Mouse (Mus musculus): ENCODE results near the gene Nfe2. TPM values are rescaled to one million over a fixed set of nuclear protein-coding genes. Genes with fewer than 3 reads are reported as not detected.
A peak's percentile ranks its signal among the peaks of the same experiment; 100 is the strongest.

Nfe2 gene
- polyA plus RNA-seq (2016; fragmentation: Nextera tagmentation; extraction: Ambion mirVana): 7.3 and 8.5 TPM in 2 replicates

DNA sequence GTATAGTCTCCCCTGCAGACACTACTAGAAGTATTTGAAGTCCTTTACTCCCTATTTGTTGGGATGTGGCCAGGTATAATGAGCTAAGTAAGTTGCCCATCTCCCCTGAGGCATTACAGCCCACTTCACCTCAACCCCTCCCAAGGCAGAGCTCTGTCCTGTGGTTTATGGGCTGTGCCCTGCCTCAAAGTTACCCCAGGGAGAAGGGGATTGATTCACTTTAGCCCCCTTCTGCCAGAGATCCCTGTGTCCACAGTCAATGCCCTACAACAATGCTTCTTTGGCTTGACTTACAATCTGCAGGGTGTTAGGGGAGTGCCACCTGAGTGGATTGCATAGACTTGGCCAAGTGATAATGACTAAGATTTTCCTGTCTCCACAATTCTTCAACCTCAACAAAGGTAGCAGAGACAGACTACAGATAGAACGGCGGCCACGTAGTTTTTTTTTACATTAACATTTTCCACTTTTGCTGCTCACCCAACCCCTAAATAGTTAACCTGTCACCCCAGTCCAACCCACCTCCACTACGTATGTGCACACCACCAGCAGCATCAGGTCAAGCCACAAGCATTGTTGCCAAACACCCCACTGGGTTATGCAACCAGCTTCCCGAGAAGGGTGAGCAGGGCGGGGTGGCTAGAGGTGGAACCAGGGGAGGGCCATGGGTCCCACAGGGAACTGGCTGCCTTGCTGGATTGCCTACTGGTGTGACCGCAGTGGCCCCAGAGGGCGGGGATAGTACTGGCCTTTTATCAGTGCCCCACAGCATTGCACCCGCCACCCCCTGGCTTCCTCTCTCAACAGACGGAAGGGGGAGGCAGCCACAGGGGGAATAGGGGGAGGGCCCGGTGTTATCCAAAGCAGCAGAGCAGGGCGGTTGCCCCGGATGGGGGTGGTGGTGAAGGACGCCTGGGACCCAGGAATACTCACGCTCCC lies at the start of gene Nfe2:
Nfe2 (minus strand) TSS at position 614 of the 939 bp plus-strand sequence.
- DNase-seq (ENCODE audit: low spot score): no peak
- WGBS: 12% methylated on average over 15 of the region's 15 CpGs
- Histone ChIP-seq H3K4me1 (replicated peaks) (peaks cover 21% of the 10 kb centered on the region), H3K4me3 (peak within 1 kb of the TSS; percentile 38), H3K36me3 (no peaks in the 10 kb centered on the region), H3K9me3 (no peaks in the 10 kb centered on the region), H3K27ac (peak within 1 kb of the TSS; percentile 62), H3K27me3 (ENCODE audit: insufficient read depth, poor library complexity, severe bottlenecking) (peaks cover 38% of the 10 kb centered on the region)

DNA sequence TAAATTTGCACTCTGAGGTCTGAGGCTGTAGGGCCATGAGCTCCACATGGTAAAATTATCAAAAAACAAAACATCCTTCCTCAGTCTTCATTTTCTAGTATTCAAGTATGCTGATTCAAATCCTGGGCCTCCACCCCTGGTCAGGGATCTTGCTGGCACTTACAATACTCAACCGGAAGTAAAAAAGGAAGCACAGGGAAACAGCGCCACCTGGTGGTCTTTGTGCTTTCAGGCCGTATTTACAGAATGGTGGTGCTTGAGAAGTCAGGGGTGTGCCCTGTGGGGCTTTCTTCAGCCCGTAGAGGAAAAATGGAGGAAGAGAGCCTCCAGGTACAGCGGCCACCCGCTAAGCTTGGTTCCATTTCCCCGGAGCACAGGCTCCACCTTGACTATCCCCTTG lies 48.9 kb upstream of the Nfe2 start:
- no peaks in the 10 kb centered on the region for H3K36me3 ChIP-seq
- peaks cover 61% of the 10 kb centered on the region for H3K4me1 ChIP-seq (replicated peaks)
- H3K4me3 ChIP-seq: no peak overlapping the region
- WGBS: 1% methylated on average over 7 of the region's 7 CpGs
- H3K27ac ChIP-seq: peak overlapping the region; percentile 97
- DNase-seq (ENCODE audit: low spot score): peak; percentile 93
- peaks cover 30% of the 10 kb centered on the region for H3K27me3 ChIP-seq (ENCODE audit: insufficient read depth, poor library complexity, severe bottlenecking)
- no peaks in the 10 kb centered on the region for H3K9me3 ChIP-seq

DNA sequence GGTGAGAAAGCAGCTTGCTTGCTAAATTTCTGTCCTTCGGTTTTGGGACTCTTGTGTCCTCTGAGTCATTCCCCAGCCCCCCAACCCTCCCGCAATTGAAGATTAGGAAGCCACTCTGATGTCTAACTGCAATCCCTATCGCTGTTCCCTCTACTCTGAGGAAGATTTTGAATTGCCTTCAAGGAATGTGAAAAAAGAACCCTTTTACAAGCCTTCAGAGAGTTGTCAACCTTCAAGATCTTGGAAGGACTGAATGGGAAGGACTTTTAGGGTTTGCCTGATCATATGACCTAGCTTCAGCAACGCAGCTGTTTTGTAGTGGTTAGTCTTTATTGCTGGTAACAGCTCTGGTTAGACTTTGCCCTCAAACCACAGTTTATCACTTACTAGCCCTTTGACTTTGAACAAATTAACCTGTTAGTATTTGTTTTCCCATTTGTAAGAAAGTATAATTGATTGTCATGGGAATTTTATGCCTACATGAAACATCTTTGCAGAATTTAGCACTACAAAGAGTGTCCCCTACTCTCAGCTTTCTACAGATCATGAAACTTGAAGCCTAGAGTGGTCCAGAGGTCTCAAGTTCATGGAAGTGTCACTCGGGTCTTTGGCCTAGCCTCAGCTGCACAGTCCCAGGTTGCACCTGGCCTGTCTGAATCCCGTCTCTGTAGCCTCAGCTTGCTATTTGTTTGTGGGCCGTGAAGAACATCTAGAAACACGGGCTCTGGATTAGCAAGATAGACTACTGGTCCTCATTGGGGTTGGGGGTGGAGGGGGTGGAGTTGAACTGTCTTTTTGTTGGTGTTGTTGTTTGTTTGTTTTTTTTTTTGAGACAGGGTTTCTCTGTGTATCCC lies 47.8 kb upstream of the Nfe2 start:
- 36% methylated on average over 8 of the region's 8 CpGs for WGBS
- DNase-seq (ENCODE audit: low spot score): no peak
- Histone ChIP-seq H3K36me3 (no peaks in the 10 kb centered on the region), H3K9me3 (no peaks in the 10 kb centered on the region), H3K27ac (peak overlapping the region; percentile 97), H3K4me3 (peak overlapping the region; percentile 57), H3K27me3 (ENCODE audit: insufficient read depth, poor library complexity, severe bottlenecking) (peaks cover 30% of the 10 kb centered on the region), H3K4me1 (replicated peaks) (peaks cover 72% of the 10 kb centered on the region)

DNA sequence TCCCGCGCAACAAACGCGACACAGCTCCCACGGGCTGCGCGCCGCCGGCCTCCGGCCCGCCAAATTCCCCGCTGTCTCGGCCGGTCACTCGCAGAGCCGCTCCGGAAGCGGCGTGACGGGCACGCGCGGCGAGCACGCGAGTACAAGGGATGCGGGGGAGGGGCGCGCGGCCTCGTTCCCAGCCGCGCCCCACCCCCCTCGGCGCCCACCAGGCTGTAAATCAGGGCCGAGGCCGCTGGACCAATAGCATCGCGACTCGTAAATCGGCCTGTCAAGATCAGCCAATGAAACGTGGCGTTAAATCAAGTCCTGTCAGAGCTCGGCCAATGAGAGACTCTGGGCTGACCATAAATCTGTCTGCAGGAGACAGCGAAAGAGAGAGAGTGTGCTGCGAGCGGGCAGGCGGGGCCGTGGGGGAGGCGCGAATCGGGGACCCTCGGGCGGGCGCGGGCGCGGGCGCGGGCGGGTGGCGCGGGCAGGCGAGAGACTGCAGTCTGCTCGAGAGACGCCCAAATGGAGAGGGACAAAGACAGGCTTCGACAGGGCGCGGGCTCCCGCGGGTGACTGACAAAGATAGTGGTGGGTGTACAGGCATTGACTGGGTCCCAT lies 47.0 kb upstream of the Nfe2 start:
- Histone ChIP-seq H3K4me1 (replicated peaks) (peaks cover 81% of the 10 kb centered on the region), H3K27ac (peak overlapping the region; percentile 97), H3K9me3 (no peaks in the 10 kb centered on the region), H3K4me3 (peak overlapping the region; percentile 57), H3K27me3 (ENCODE audit: insufficient read depth, poor library complexity, severe bottlenecking) (peaks cover 28% of the 10 kb centered on the region), H3K36me3 (no peaks in the 10 kb centered on the region)
- peak; percentile 99 for DNase-seq (ENCODE audit: low spot score)
- under 1% methylated on average over 71 of the region's 71 CpGs for WGBS

DNA sequence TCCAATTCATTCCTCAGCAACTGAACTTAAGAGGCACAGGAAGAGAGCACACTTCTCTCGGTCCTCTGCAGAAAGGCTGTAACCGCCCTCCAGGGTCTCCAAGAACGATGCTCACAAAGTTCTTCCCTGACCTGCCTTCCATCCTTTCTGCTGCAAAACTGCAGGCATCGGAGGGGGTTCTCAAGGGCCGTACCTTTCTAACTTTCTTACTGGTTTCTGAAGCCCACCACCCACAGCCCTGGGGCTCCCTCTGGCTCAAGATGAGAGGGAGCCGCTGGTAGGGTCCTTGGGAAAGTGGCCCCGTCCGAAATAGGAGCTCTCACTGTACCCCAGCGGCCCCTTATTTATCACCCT lies 46.4 kb upstream of the Nfe2 start:
- H3K4me3 ChIP-seq: peak overlapping the region; percentile 57
- peaks cover 22% of the 10 kb centered on the region for H3K27me3 ChIP-seq (ENCODE audit: insufficient read depth, poor library complexity, severe bottlenecking)
- H3K36me3 ChIP-seq: no peaks in the 10 kb centered on the region
- no peak for DNase-seq (ENCODE audit: low spot score)
- no peaks in the 10 kb centered on the region for H3K9me3 ChIP-seq
- WGBS: under 1% methylated on average over 9 of the region's 9 CpGs
- peaks cover 87% of the 10 kb centered on the region for H3K4me1 ChIP-seq (replicated peaks)
- H3K27ac ChIP-seq: peak overlapping the region; percentile 97

DNA sequence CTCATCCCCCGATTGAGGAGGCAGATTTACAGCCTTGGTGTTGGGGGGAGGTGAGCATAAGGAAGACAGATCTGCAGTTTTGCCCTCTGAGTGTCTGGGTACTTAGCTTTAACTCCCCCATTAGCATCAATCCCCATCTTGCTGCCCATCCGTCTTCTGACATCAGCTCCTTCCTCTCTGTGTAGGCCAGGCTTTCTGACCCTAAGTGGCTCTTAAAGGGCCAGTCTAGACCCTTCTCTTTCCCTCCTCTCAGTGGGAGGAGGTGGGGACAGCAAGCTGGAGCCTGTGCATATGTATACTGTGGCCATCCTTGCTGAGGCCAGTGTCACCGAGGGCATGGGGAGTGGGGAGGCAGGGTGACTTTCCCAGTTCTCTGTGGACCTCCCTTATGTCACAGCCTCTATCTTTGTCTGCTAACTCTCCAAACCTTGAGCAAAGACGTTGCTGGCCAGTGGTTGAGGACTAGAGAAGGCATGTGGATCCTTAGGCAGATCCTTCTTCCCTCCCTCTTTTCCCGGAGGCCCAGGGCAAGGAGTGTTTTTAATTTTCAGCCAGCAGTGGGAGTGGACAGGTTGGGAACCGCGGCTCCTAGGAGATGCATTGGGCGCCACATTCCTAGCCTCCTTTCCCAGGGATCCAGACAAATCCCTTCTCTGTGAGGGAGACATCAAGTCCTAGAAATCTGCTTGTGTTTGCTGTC lies 45.9 kb upstream of the Nfe2 start:
- peak; percentile 46 for DNase-seq (ENCODE audit: low spot score)

DNA sequence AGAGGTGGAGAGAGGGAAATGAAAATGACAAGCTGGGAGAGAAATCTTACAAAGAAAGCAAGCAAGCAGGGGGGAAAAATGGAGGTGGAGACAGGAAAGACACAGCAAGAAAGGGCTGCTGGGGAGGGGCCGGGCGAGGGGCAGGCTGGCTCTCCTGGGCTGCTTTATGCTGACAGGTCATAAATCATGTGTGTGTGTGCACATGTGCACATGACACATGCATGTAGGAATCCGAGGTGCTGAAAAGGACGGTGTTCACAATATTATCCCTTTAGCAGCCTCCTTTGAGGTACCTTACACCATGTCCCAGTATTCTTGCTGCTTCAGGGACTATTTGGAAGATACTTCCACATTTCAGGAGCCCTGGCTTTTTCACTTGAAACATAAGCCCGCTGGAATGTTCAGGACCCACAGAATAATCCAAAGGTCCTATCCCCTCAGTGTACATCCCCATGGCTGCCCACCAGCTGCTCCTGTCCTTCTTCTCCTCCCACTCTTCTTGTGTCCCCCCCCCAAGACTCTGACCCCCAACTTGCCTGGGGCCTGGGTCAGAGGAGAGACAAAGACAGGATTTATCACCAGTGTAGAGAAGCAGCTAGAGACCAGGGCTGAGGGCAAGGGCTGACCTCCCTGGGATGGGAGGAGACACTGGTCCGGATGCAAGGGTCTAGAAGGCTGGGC lies 44.3 kb upstream of the Nfe2 start:
- DNase-seq (ENCODE audit: low spot score): peak; percentile 56
- Histone ChIP-seq H3K4me3 (peak overlapping the region; percentile 13; the same call in 1 of the 2 replicates), H3K36me3 (peaks cover 19% of the 10 kb centered on the region), H3K27me3 (ENCODE audit: insufficient read depth, poor library complexity, severe bottlenecking) (0 out of 2 replicates have a peak, but pooled peaks cover 1% of the 10 kb centered on the region), H3K4me1 (replicated peaks) (peaks cover 97% of the 10 kb centered on the region), H3K9me3 (no peaks in the 10 kb centered on the region), H3K27ac (peak overlapping the region; percentile 97)
- 38% methylated on average over 6 of the region's 6 CpGs for WGBS

More for the DNA sequence above, 45.9 kb upstream of the Nfe2 start:
- Histone ChIP-seq H3K4me3 (peak overlapping the region; percentile 57), H3K27me3 (ENCODE audit: insufficient read depth, poor library complexity, severe bottlenecking) (peaks cover 17% of the 10 kb centered on the region), H3K36me3 (peaks cover 4% of the 10 kb centered on the region), H3K27ac (peak overlapping the region; percentile 97), H3K4me1 (replicated peaks) (peaks cover 90% of the 10 kb centered on the region), H3K9me3 (no peaks in the 10 kb centered on the region)
- WGBS: 8% methylated on average over 8 of the region's 8 CpGs

DNA sequence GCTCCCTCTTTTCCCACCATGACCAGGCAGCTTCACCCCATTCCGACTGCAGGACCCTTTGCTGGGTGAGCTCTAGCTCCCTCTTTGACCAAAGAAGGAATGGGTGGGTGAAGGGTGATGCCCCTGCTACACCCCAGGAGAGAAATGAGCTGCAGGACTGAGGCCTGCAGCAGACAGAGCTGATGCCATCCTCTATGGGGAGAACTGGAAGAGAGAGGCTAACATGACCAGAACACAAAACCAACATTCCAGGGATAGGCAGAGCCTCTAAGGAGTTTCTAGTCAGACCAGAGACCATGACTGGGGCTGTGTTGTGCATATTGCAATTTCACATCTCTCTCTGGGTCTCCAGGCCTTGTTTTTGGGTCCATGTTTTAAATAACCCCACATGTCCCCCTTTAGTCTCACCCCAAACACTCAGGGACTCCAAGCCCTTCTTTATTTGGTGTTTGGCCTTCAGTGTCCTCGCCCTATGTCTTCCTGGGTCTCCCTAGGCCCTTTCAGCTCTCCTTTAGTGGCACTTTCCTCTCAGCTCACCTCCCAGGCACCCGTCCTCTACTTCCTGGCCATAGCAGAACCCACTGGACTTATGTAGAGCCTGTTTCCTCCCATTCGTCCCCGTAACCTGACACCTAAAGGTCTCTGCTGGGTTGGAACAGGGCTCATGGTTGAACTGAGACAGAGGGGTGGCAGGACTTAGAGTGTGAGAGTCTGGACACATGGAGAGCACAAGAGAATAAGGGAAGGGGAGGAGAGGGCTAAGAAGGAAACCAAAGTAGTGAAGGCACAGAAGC lies 43.5 kb upstream of the Nfe2 start:
- WGBS: 26% methylated on average over 5 of the region's 5 CpGs
- Histone ChIP-seq H3K9me3 (no peaks in the 10 kb centered on the region), H3K4me3 (peak overlapping the region; percentile 36; the same call in 1 of the 2 replicates), H3K4me1 (replicated peaks) (peaks cover 97% of the 10 kb centered on the region), H3K36me3 (peaks cover 27% of the 10 kb centered on the region), H3K27me3 (ENCODE audit: insufficient read depth, poor library complexity, severe bottlenecking) (no peaks in the 10 kb centered on the region), H3K27ac (peak overlapping the region; percentile 97)
- peak; percentile 37 for DNase-seq (ENCODE audit: low spot score)

DNA sequence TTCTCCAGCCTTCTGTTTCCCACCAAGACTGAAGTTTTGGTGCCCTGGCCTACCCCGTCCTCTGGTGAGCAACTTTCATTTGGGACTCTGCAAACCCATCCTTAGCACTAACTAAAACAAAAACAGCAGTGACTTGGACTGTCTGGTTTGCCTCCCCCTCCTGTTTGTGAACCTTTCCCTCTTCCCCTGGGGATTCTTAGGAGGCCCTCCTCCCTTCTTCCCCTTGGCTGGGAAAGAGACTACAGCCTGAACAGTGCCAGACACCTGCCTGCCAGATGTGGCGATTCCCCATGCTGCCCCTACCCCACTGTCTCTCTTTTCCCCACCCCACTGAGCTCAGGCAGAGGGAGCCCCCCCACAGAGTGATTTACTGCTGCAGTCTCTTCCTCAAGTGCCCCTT lies 42.8 kb upstream of the Nfe2 start:
- Histone ChIP-seq H3K9me3 (no peaks in the 10 kb centered on the region), H3K4me1 (replicated peaks) (peaks cover 99% of the 10 kb centered on the region), H3K36me3 (peaks cover 34% of the 10 kb centered on the region), H3K27ac (peak overlapping the region; percentile 97), H3K4me3 (peak overlapping the region; percentile 36), H3K27me3 (ENCODE audit: insufficient read depth, poor library complexity, severe bottlenecking) (no peaks in the 10 kb centered on the region)
- DNase-seq (ENCODE audit: low spot score): peak; percentile 57
- 28% methylated on average over 2 of the region's 2 CpGs for WGBS

DNA sequence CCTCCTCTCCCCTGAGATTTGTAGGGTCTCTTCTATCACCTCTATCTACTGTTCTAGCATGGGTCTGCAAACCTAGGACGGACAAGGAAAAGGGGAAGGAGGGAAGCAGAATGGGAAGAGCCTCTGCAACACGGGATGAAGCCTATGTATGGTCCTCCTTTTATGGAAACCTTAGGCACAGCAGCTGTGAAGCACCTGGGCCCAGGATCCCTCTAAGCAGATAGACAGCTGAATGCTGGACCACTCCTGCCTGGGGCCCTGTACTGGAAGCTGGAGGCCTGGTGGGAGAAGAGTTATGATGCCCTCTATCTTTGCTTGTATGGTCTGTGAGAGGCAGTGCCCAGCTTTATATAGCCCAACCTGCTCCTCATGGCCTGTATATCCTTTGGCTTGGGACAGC lies 42.4 kb upstream of the Nfe2 start:
- Histone ChIP-seq H3K9me3 (no peaks in the 10 kb centered on the region), H3K36me3 (peaks cover 39% of the 10 kb centered on the region), H3K27ac (peak overlapping the region; percentile 97), H3K4me1 (replicated peaks) (peaks cover 99% of the 10 kb centered on the region), H3K27me3 (ENCODE audit: insufficient read depth, poor library complexity, severe bottlenecking) (no peaks in the 10 kb centered on the region), H3K4me3 (peak overlapping the region; percentile 36)
- 12% methylated on average over 2 of the region's 2 CpGs for WGBS
- peak; percentile 46 for DNase-seq (ENCODE audit: low spot score)

DNA sequence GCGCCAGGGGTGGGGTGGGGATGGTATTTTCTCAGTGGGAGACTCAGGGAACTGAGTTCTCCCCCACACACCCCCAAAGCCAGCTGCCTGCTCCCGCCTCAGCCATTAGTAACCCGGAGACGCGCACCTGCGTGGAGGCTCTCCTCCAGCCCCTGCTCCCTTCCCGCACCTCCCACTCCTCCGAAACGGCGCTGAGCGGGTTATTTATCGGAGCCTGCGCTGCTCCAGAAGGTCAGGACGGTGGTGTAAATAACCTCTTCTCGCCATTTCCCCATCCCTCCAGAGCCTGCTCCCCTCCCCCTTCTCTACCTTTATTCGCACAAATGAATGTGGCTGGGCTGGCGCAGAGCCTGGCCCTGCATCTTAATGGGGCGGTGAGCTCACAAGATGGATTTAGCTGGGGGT lies 41.9 kb upstream of the Nfe2 start:
- 4% methylated on average over 18 of the region's 18 CpGs for WGBS
- peaks cover 100% of the 10 kb centered on the region for H3K4me1 ChIP-seq (replicated peaks)
- H3K4me3 ChIP-seq: peak overlapping the region; percentile 36
- no peaks in the 10 kb centered on the region for H3K27me3 ChIP-seq (ENCODE audit: insufficient read depth, poor library complexity, severe bottlenecking)
- H3K9me3 ChIP-seq: no peaks in the 10 kb centered on the region
- peak overlapping the region; percentile 97 for H3K27ac ChIP-seq
- DNase-seq (ENCODE audit: low spot score): peak; percentile 69
- H3K36me3 ChIP-seq: peaks cover 41% of the 10 kb centered on the region
